Mouse (Mus musculus): ENCODE data around the gene Cfap73.

GRCm38 (mm10) chr5:120631892-120632291 is 2.1 kb downstream of the Cfap73 start:
- TF ChIP-seq CTCF (IDR thresholded peaks at IDR 0.05; ENCODE audit: low read depth) (no peak), EP300 (IDR thresholded peaks at IDR 0.05; ENCODE audit: low read depth) (no peak)
